Mouse (Mus musculus) hindbrain, embryonic 13.5 days (tissue): ENCODE results near the gene Akap4. TPM values are rescaled to one million over a fixed set of nuclear protein-coding genes. Genes with fewer than 3 reads are reported as not detected.

ENCODE experiments used
- ATAC-seq: fragments of 200-750 bp; cut with Nextera tagmentation; 2 replicates; pipeline ENCODE4 v1.8.0; 2017; ENCODE audit warnings: moderate TSS enrichment; ENCODE audit not compliant: low FRiP score
- H3K27ac ChIP-seq: fragments of 300-500 bp; sonication (generic); 2 replicates; pipeline ENCODE4 v1.5.1; 2015; ENCODE audit warnings: inconsistent platforms, mild to moderate bottlenecking, moderate library complexity
- H3K27me3 ChIP-seq: fragments of 300-500 bp; sonication (generic); 2 replicates; pipeline ENCODE4 v1.6.1; 2015; ENCODE audit warnings: mild to moderate bottlenecking, inconsistent platforms
- H3K36me3 ChIP-seq: fragments of 300-500 bp; sonication (generic); 2 replicates; pipeline ENCODE4 v1.6.1; 2015; ENCODE audit warnings: mild to moderate bottlenecking, inconsistent platforms
- H3K4me1 ChIP-seq: fragments of 300-500 bp; sonication (generic); replicated peaks from 2 replicates; pipeline ENCODE4 v1.6.1; 2015; ENCODE audit warnings: inconsistent platforms
- H3K4me2 ChIP-seq: fragments of 300-500 bp; sonication (generic); 2 replicates; pipeline ENCODE4 v1.6.1; 2015; ENCODE audit warnings: inconsistent platforms, mild to moderate bottlenecking, moderate library complexity
- H3K4me3 ChIP-seq: fragments of 300-500 bp; sonication (generic); 2 replicates; pipeline ENCODE4 v1.5.1; 2015; ENCODE audit warnings: mild to moderate bottlenecking, inconsistent platforms
- H3K9ac ChIP-seq: fragments of 300-500 bp; sonication (generic); 2 replicates; pipeline ENCODE4 v1.6.1; 2015; ENCODE audit warnings: mild to moderate bottlenecking, inconsistent platforms
- H3K9me3 ChIP-seq: fragments of 300-500 bp; sonication (generic); 2 replicates; pipeline ENCODE4 v1.6.1; 2016; ENCODE audit warnings: inconsistent platforms
- WGBS: fragments of 180-500 bp; shearing (Covaris S2); methylation state at CpG from one replicate; pipeline ENCODE4 v1.1.7; 2015; 5-methylcytosine and 5-hydroxymethylcytosine counted together
- polyA plus RNA-seq: library from polyadenylated mRNA; unstranded; fragments of >200 nt; fragmentation: Nextera tagmentation; extraction: Ambion mirVana; gene quantifications from 2 replicates; pipeline ENCODE4 v1.2.1, GENCODE M21; 2015

Gene Akap4
- polyA plus RNA-seq = not detected in 2 replicates

DNA sequence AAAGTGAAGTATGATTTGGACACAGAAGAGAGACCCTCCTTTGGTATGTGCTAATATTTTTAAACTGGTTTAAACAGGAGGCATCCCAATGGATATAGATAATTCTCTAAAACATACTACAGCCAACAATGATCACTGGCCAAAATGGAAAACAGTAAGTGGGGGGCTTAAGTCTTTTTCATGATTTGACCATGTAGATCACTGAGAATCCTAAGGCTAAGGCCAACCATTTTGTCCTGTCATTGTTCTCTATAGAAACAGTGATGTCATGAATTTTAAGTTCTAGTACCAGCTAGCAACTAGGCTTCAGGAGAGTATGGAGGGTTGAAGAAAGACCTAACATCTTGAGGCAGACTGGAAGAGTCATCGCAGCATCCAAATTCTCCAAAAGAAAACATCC is at the start of gene Akap4:
TSS of gene Akap4 (plus strand) at position 301 of the 400 bp plus-strand sequence.
- WGBS = 94% methylated on average over 1 of the region's 1 CpGs
- Histone ChIP-seq H3K9me3 (no peaks in the 10 kb centered on the region), H3K4me2 (no peak within 1 kb of the TSS), H3K27me3 (no peaks in the 10 kb centered on the region), H3K4me1 (no peaks in the 10 kb centered on the region), H3K9ac (no peak within 1 kb of the TSS), H3K4me3 (no peak within 1 kb of the TSS), H3K27ac (no peak within 1 kb of the TSS), H3K36me3 (no peaks in the 10 kb centered on the region)
- no peak for ATAC-seq

DNA sequence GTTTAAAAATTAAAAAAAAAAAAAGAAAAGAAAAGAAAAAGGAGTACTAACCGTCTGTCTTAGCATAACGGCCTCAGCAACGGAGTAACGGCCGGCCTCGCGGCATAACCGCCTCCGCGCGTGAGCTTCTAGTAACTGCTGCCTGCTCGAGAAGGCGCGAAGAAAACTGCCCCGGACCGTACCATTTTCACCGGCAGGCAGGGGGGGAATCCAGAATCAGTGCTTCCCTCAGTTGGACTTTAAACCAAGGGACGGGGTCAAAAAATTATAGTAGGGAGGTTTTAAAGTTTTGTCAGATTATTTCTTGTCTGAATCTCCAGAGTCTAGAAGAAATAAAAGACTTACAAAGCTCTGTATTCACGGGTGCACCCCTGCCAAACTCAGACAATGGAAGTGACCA is 25.8 kb upstream of the Akap4 start, which contains the start of gene Ccnb3:
TSS of gene Ccnb3 (minus strand) at position 101 of the 400 bp plus-strand sequence.
- H3K4me3 ChIP-seq = no peak within 1 kb of the TSS
- no peak within 1 kb of the TSS for H3K27ac ChIP-seq
- H3K4me1 ChIP-seq = no peaks in the 10 kb centered on the region
- H3K4me2 ChIP-seq = no peak within 1 kb of the TSS
- ATAC-seq = no peak
- H3K9ac ChIP-seq = no peak within 1 kb of the TSS
- no peaks in the 10 kb centered on the region for H3K36me3 ChIP-seq
- 93% methylated on average over 19 of the region's 19 CpGs for WGBS
- no peaks in the 10 kb centered on the region for H3K9me3 ChIP-seq
- no peaks in the 10 kb centered on the region for H3K27me3 ChIP-seq

DNA sequence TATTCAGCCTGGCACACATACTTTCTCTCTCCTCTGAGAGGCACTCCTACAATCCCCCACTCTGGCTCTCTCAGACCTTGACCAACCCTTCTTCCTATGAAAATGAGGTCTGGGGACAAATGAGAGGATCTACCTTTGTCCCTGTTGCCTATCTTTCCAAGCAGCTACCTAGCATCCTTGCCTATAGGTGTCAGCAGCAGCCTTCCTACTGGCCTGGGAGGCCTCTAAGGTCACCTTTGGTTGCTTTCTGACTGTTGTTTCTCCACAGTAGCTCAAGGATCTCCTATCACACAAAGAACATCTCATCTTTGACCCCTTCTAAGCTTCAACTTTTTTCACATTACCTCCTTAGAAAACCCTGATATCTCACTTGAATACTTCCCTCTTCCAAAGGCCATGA is 10.3 kb upstream of the Akap4 start:
- H3K4me2 ChIP-seq = no peak overlapping the region
- H3K4me3 ChIP-seq = no peak overlapping the region
- H3K36me3 ChIP-seq = no peaks in the 10 kb centered on the region
- no peak for ATAC-seq
- no peaks in the 10 kb centered on the region for H3K27me3 ChIP-seq
- no peaks in the 10 kb centered on the region for H3K9me3 ChIP-seq
- H3K9ac ChIP-seq = no peak overlapping the region
- no peaks in the 10 kb centered on the region for H3K4me1 ChIP-seq
- no peak overlapping the region for H3K27ac ChIP-seq

DNA sequence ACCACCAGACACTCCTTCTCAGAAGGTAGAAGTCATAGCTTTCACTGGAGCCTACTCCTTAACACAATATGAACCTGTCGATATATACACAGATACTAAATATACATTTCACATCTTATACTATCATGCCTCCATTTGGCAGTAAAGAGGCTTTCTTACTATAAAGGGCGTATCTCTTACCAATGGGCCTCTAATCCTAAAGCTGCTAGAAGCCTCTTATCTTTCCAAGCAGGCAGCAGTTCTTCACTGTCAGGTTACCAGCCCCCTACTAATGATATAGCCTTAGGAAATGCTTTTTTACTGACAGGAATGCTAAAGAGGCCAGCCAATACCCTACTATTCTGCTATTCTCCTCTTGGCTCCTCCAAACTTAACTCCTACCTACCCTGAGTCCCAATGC is 9.7 kb upstream of the Akap4 start:
- WGBS = 89% methylated on average over 2 of the region's 2 CpGs
- ATAC-seq = no peak

DNA sequence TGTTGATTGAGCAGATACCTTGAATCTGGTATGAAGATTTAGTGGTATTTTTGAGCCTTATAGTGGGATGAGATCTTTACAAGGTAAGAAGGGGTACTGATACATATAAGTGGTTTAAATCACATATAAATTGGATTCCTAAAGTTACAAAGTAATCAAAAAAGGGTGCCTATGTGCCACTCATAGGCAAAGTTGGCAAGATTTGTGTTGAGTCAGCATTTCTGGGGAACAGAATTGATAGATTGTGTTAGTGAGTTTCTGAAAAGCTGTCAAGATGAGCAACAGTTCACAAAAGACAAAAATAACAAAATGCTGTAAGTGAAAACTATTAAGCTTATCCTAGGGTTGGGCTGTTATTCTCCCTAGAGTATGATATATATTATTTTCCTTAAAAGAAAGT is 3.2 kb upstream of the Akap4 start:
- Histone ChIP-seq H3K36me3 (no peaks in the 10 kb centered on the region), H3K27ac (no peak overlapping the region), H3K27me3 (no peaks in the 10 kb centered on the region), H3K9ac (no peak overlapping the region), H3K4me3 (no peak overlapping the region), H3K4me2 (no peak overlapping the region), H3K9me3 (no peaks in the 10 kb centered on the region), H3K4me1 (no peaks in the 10 kb centered on the region)
- no peak for ATAC-seq

More for the DNA sequence above, 9.7 kb upstream of the Akap4 start:
- Histone ChIP-seq H3K9ac (no peak overlapping the region), H3K36me3 (no peaks in the 10 kb centered on the region), H3K4me3 (no peak overlapping the region), H3K9me3 (no peaks in the 10 kb centered on the region), H3K4me1 (no peaks in the 10 kb centered on the region), H3K4me2 (no peak overlapping the region), H3K27ac (no peak overlapping the region), H3K27me3 (no peaks in the 10 kb centered on the region)

DNA sequence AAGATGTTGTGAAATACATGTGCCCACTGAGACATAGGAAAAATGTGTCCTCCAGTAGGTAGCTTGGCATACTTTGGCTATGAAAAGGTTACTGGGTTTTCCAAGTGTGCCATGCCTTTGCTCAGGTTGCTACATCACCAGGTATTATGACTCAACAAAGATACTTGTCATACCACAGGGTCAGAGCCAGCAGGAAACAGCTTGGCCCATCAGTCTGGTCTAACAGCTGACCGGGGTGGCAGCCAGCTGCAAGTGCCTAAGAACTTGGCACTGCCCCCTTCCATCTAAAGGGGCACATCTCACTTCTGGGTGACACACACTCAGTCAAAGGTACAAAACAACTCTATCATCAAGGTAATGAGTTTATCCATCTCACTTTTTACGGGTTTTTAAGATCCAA is 683 bp downstream of the Akap4 start:
- no peaks in the 10 kb centered on the region for H3K4me1 ChIP-seq
- WGBS = 77% methylated on average over 2 of the region's 2 CpGs

GRCm38 (mm10) chrX:7079820-7080429 is 12.6 kb downstream of the Akap4 start:
- Histone ChIP-seq H3K27me3 (no peaks in the 10 kb centered on the region), H3K4me1 (no peaks in the 10 kb centered on the region), H3K9me3 (no peaks in the 10 kb centered on the region), H3K4me2 (no peak overlapping the region), H3K9ac (no peak overlapping the region), H3K4me3 (no peak overlapping the region), H3K27ac (no peak overlapping the region), H3K36me3 (no peaks in the 10 kb centered on the region)
- ATAC-seq = no peak
- WGBS = 80% methylated on average over 6 of the region's 6 CpGs

More for the DNA sequence above, 683 bp downstream of the Akap4 start:
- H3K27me3 ChIP-seq = no peaks in the 10 kb centered on the region
- ATAC-seq = no peak
- no peak overlapping the region for H3K4me2 ChIP-seq
- H3K27ac ChIP-seq = no peak overlapping the region
- H3K9ac ChIP-seq = no peak overlapping the region
- no peaks in the 10 kb centered on the region for H3K36me3 ChIP-seq
- no peaks in the 10 kb centered on the region for H3K9me3 ChIP-seq
- H3K4me3 ChIP-seq = no peak overlapping the region

GRCm38 (mm10) chrX:7085878-7086277 is 18.6 kb downstream of the Akap4 start:
- Histone ChIP-seq H3K4me3 (no peak overlapping the region), H3K4me1 (no peaks in the 10 kb centered on the region), H3K9me3 (no peaks in the 10 kb centered on the region), H3K9ac (no peak overlapping the region), H3K27ac (no peak overlapping the region), H3K27me3 (no peaks in the 10 kb centered on the region), H3K4me2 (no peak overlapping the region), H3K36me3 (no peaks in the 10 kb centered on the region)
- 93% methylated on average over 1 of the region's 1 CpGs for WGBS
- ATAC-seq = no peak

DNA sequence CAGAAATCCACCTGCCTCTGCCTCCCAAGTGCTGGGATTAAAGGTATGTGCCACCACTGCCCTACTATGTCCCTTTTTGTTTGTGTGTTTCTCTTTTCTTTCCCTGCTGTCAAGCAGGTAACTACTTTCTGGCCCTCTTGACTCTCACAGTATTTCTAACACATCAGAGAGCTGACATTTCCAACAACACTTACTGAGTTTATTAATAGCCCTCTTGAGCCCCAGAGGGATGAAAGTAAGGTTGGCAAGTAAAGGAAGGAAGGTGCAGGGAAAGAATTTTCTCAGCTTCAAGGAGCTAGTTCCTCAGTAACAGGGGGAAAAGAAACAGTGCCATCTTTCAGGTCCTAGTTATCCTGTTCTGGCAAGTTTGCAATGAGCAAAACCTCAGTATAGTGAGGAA is 23.0 kb downstream of the Akap4 start:
- ATAC-seq = no peak
- Histone ChIP-seq H3K27ac (no peak overlapping the region), H3K36me3 (no peaks in the 10 kb centered on the region), H3K9me3 (no peaks in the 10 kb centered on the region), H3K4me2 (no peak overlapping the region), H3K9ac (no peak overlapping the region), H3K4me3 (no peak overlapping the region), H3K27me3 (no peaks in the 10 kb centered on the region), H3K4me1 (no peaks in the 10 kb centered on the region)

GRCm38 (mm10) chrX:7102280-7102679 is 35.0 kb downstream of the Akap4 start:
- H3K4me3 ChIP-seq = no peak overlapping the region
- no peaks in the 10 kb centered on the region for H3K36me3 ChIP-seq
- H3K4me1 ChIP-seq = no peaks in the 10 kb centered on the region
- ATAC-seq = no peak
- no peak overlapping the region for H3K4me2 ChIP-seq
- no peaks in the 10 kb centered on the region for H3K9me3 ChIP-seq
- no peaks in the 10 kb centered on the region for H3K27me3 ChIP-seq
- H3K27ac ChIP-seq = no peak overlapping the region
- H3K9ac ChIP-seq = no peak overlapping the region

- Histone ChIP-seq H3K9me3 (no peaks in the 10 kb centered on the region), H3K27me3 (no peaks in the 10 kb centered on the region), H3K9ac (no peak overlapping the region), H3K27ac (no peak overlapping the region), H3K4me1 (no peaks in the 10 kb centered on the region), H3K4me3 (no peak overlapping the region), H3K36me3 (no peaks in the 10 kb centered on the region), H3K4me2 (no peak overlapping the region)
- 82% methylated on average over 3 of the region's 3 CpGs for WGBS
- ATAC-seq = no peak
These were observed 47.6 kb downstream of the Akap4 start for GRCm38 (mm10) chrX:7114885-7115284.

DNA sequence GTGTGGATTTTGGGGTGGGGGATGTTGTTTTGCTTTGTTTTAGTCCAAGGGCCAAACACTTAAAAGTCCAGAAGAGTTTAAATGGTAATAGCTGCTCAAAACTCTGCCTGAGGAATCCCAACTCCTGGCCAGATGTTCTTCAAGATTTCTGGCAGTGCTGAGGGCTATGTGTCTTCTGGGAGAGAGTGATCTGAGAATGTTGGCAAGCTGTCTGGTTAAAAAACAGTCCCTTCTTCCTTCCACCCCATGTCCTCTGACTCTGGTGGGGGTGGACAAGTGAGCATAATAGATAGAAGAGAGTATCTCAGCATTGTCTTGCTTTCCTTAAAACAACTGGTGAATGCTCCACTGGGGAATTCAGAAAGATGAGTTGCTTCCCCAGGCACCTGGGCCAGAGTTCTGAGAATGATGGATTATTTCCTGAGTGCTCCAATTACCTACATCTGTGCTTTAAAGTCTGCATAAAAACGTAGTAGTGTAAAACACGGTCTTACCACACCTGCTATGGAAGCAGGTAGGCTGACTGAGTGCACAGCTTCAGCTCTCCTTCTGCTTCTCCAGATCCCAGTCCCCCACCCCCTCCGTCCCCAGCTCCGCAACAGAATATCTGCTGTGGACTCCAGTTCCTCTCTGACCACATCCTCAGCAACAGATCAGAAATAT is 54.4 kb downstream of the Akap4 start:
- no peak for ATAC-seq
- H3K27ac ChIP-seq = no peak overlapping the region
- H3K9ac ChIP-seq = no peak overlapping the region
- no peaks in the 10 kb centered on the region for H3K9me3 ChIP-seq
- no peaks in the 10 kb centered on the region for H3K36me3 ChIP-seq
- H3K4me3 ChIP-seq = no peak overlapping the region
- no peaks in the 10 kb centered on the region for H3K4me1 ChIP-seq
- WGBS = 81% methylated on average over 4 of the region's 4 CpGs
- no peaks in the 10 kb centered on the region for H3K27me3 ChIP-seq
- H3K4me2 ChIP-seq = no peak overlapping the region
